Mouse (Mus musculus) stomach, postnatal 0 days (tissue): ENCODE data around the gene Klf11.

ENCODE experiments used
- CTCF ChIP-seq: IDR thresholded peaks from 2 replicates; pipeline ENCODE4 v1.5.1; 2016; ENCODE audit warnings: antibody characterized with exemption, low read depth, mild to moderate bottlenecking, moderate library complexity
- EP300 ChIP-seq: optimal IDR thresholded peaks from 2 replicates; pipeline ENCODE3; 2016; ENCODE audit warnings: antibody characterized with exemption

DNA sequence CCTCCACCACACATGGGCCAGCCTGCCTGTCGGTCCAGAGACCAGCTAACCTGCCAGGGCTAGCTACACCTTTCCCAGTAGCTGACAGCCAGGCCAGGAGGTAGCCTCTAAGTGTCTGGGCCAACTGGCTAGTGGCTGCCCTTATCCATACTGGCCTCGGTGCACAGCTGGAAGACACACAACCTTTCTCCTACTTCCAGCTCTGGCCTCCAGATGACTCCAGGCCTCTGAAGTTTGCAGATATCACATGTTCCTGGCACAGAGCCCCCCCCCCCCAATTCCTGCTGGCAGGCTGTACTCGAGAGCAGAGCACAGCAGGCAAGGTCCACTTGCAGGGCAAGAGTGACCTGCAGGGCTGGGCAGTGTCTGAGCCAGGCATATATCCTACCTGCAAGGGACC lies 23.9 kb upstream of the Klf11 start:
- TF ChIP-seq CTCF (no peak), EP300 (no peak)
